Mouse (Mus musculus): Measurements from ENCODE around the gene AL732309.1. TPM values are rescaled to one million over a fixed set of nuclear protein-coding genes. Genes with fewer than 3 reads are reported as not detected.
A peak's percentile ranks its signal among the peaks of the same experiment; 100 is the strongest.

AL732309.1 gene
- polyA plus RNA-seq, 1 experiment from 2014 or later = 5.1 TPM

DNA sequence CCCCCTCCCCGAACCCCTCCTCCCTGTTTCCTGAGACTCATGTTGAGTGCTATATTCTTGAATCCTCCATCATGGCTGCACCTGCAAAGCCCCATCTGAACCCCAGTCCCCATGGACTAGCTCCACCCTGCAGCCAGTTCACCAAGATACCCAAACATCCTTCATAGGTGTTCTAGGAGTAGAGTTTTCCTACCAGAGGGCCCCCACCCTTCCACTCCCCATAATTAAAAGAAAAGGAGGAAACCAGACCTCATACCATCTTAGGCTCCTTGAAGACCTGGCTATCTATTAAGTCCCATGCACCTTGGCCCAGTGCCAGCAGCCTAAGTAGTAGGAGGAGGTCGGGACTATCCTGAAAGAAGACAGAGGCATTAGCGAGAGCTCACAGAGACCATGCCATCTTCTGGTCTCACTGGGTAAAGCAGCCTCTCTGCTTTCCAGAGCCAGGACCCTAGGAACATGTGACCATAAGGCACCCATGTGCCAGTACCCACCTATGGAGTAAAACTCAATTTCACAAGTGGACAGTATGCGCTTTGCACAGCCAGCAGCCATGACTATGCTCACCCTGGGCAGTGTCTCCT is 42.9 kb downstream of the AL732309.1 start:
- Histone ChIP-seq H3K27ac (replicated peaks; ENCODE audit: low read depth, low read length) (no peak overlapping the region), H3K36me3 (ENCODE audit: control insufficient read depth, insufficient read depth, low read length) (peaks cover 93% of the 10 kb centered on the region), H3K4me1 (ENCODE audit: control insufficient read depth, insufficient read depth, low read length) (0 out of 2 replicates have a peak, but pooled peaks cover 6% of the 10 kb centered on the region), H3K27me3 (ENCODE audit: control insufficient read depth, insufficient read depth, low read length) (no peaks in the 10 kb centered on the region), H3K4me2 (ENCODE audit: low read length) (no peak overlapping the region), H3K9ac (replicated peaks; ENCODE audit: low read length) (no peak overlapping the region), H3K9me3 (ENCODE audit: control insufficient read depth, low read length) (no peaks in the 10 kb centered on the region), H3K4me3 (replicated peaks; ENCODE audit: low read depth, low read length) (no peak overlapping the region)
- 61% methylated on average over 4 of the region's 4 CpGs for WGBS
- DNase-seq = peak; percentile 24
- no peak for ATAC-seq (ENCODE audit: low FRiP score, low TSS enrichment)

DNA sequence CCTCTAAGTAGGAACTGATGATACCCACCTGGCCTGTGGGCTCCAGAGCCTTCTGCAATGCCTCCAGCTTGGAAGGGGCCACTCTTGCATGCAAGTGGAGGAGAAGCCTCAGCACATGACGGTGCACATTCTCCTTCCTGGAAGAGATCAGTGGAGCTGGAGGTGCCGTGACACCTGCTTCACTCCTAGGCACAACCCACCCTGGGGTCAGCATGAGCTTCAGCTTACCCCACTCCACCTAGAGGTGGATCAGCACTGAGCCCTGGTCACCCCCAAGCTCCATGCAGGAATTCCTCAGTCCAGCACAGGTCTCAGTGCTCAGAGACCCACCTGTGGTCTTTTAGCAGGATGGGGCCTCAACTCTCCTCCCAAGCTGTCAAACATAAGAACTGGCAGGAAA is 46.0 kb downstream of the AL732309.1 start:
- no peaks in the 10 kb centered on the region for H3K4me1 ChIP-seq (ENCODE audit: control insufficient read depth, insufficient read depth, low read length)
- H3K4me2 ChIP-seq (ENCODE audit: low read length) = no peak overlapping the region
- H3K27ac ChIP-seq (replicated peaks; ENCODE audit: low read depth, low read length) = no peak overlapping the region
- ATAC-seq (ENCODE audit: low FRiP score, low TSS enrichment) (no peak), DNase-seq (no peak)
- no peak overlapping the region for H3K4me3 ChIP-seq (replicated peaks; ENCODE audit: low read depth, low read length)
- no peak overlapping the region for H3K9ac ChIP-seq (replicated peaks; ENCODE audit: low read length)
- H3K27me3 ChIP-seq (ENCODE audit: control insufficient read depth, insufficient read depth, low read length) = peaks cover 13% of the 10 kb centered on the region
- WGBS = 91% methylated on average over 2 of the region's 2 CpGs
- no peaks in the 10 kb centered on the region for H3K9me3 ChIP-seq (ENCODE audit: control insufficient read depth, low read length)
- H3K36me3 ChIP-seq (ENCODE audit: control insufficient read depth, insufficient read depth, low read length) = peaks cover 76% of the 10 kb centered on the region

- Histone ChIP-seq H3K9ac (replicated peaks; ENCODE audit: low read length) (no peak overlapping the region), H3K4me1 (ENCODE audit: control insufficient read depth, insufficient read depth, low read length) (no peaks in the 10 kb centered on the region), H3K27ac (replicated peaks; ENCODE audit: low read depth, low read length) (no peak overlapping the region), H3K9me3 (ENCODE audit: control insufficient read depth, low read length) (no peaks in the 10 kb centered on the region), H3K4me2 (ENCODE audit: low read length) (no peak overlapping the region), H3K27me3 (ENCODE audit: control insufficient read depth, insufficient read depth, low read length) (peaks cover 20% of the 10 kb centered on the region), H3K36me3 (ENCODE audit: control insufficient read depth, insufficient read depth, low read length) (peaks cover 49% of the 10 kb centered on the region), H3K4me3 (replicated peaks; ENCODE audit: low read depth, low read length) (no peak overlapping the region)
- no peak for DNase-seq
- ATAC-seq (ENCODE audit: low FRiP score, low TSS enrichment) = no peak
Observed at GRCm38 (mm10) chr2:25197946-25198345, 48.7 kb downstream of the AL732309.1 start.

- no peak overlapping the region for H3K9ac ChIP-seq (replicated peaks; ENCODE audit: low read length)
- no peak overlapping the region for H3K27ac ChIP-seq (replicated peaks; ENCODE audit: low read depth, low read length)
- no peak for DNase-seq
- no peak overlapping the region for H3K4me2 ChIP-seq (ENCODE audit: low read length)
- no peaks in the 10 kb centered on the region for H3K4me1 ChIP-seq (ENCODE audit: control insufficient read depth, insufficient read depth, low read length)
- peaks cover 41% of the 10 kb centered on the region for H3K36me3 ChIP-seq (ENCODE audit: control insufficient read depth, insufficient read depth, low read length)
- H3K4me3 ChIP-seq (replicated peaks; ENCODE audit: low read depth, low read length) = no peak overlapping the region
- WGBS = 32% methylated on average over 2 of the region's 2 CpGs
- no peak for ATAC-seq (ENCODE audit: low FRiP score, low TSS enrichment)
- H3K27me3 ChIP-seq (ENCODE audit: control insufficient read depth, insufficient read depth, low read length) = peaks cover 20% of the 10 kb centered on the region
- no peaks in the 10 kb centered on the region for H3K9me3 ChIP-seq (ENCODE audit: control insufficient read depth, low read length)
Observed at GRCm38 (mm10) chr2:25197191-25197590, 49.5 kb downstream of the AL732309.1 start.

- no peaks in the 10 kb centered on the region for H3K4me1 ChIP-seq (ENCODE audit: control insufficient read depth, insufficient read depth, low read length)
- DNase-seq (no peak), ATAC-seq (ENCODE audit: low FRiP score, low TSS enrichment) (no peak)
- 15% methylated on average over 8 of the region's 8 CpGs for WGBS
- H3K36me3 ChIP-seq (ENCODE audit: control insufficient read depth, insufficient read depth, low read length) = peaks cover 33% of the 10 kb centered on the region
- H3K4me2 ChIP-seq (ENCODE audit: low read length) = 0 out of 2 replicates have a peak within 1 kb of the TSS, but pooled peaks have one; percentile 4
- peaks cover 20% of the 10 kb centered on the region for H3K27me3 ChIP-seq (ENCODE audit: control insufficient read depth, insufficient read depth, low read length)
- no peak within 1 kb of the TSS for H3K27ac ChIP-seq (replicated peaks; ENCODE audit: low read depth, low read length)
- H3K9me3 ChIP-seq (ENCODE audit: control insufficient read depth, low read length) = no peaks in the 10 kb centered on the region
- H3K9ac ChIP-seq (replicated peaks; ENCODE audit: low read length) = no peak within 1 kb of the TSS
- 0 out of 2 replicates have a peak within 1 kb of the TSS, but pooled peaks have one; percentile 5 for H3K4me3 ChIP-seq (replicated peaks; ENCODE audit: low read depth, low read length)
Observed at GRCm38 (mm10) chr2:25196172-25196954, 50.3 kb downstream of the AL732309.1 start, which contains the start of gene Tor4a. TSS of gene Tor4a (minus strand) at chr2:25196886.

- WGBS = 20% methylated on average over 55 of the region's 55 CpGs
- H3K36me3 ChIP-seq (ENCODE audit: control insufficient read depth, insufficient read depth, low read length) = peaks cover 24% of the 10 kb centered on the region
- DNase-seq (no peak), ATAC-seq (ENCODE audit: low FRiP score, low TSS enrichment) (no peak)
- H3K27me3 ChIP-seq (ENCODE audit: control insufficient read depth, insufficient read depth, low read length) = peaks cover 20% of the 10 kb centered on the region
- H3K4me1 ChIP-seq (ENCODE audit: control insufficient read depth, insufficient read depth, low read length) = no peaks in the 10 kb centered on the region
- H3K9ac ChIP-seq (replicated peaks; ENCODE audit: low read length) = no peak overlapping the region
- H3K27ac ChIP-seq (replicated peaks; ENCODE audit: low read depth, low read length) = no peak overlapping the region
- H3K4me3 ChIP-seq (replicated peaks; ENCODE audit: low read depth, low read length) = 0 out of 2 replicates have a peak overlapping the region, but pooled peaks have one; percentile 5
- H3K4me2 ChIP-seq (ENCODE audit: low read length) = 0 out of 2 replicates have a peak overlapping the region, but pooled peaks have one; percentile 4
- no peaks in the 10 kb centered on the region for H3K9me3 ChIP-seq (ENCODE audit: control insufficient read depth, low read length)
Observed at GRCm38 (mm10) chr2:25195211-25196156, 51.2 kb downstream of the AL732309.1 start.

Other genes starting within 250 kb of the AL732309.1 start
- 99.3 and 125 TPM in 2 replicates for gene Nsmf, start 192.5 kb downstream of the AL732309.1 start, polyA plus RNA-seq (2014; fragmentation: Nextera tagmentation; extraction: Ambion mirVana)
- gene Entpd8, start 166.6 kb downstream of the AL732309.1 start, polyA plus RNA-seq (2014; fragmentation: Nextera tagmentation; extraction: Ambion mirVana) = not detected in 2 replicates
- gene Noxa1, start 151.7 kb downstream of the AL732309.1 start, polyA plus RNA-seq (2014; fragmentation: Nextera tagmentation; extraction: Ambion mirVana) = not detected in 2 replicates
- gene Nrarp, start 66.1 kb downstream of the AL732309.1 start, polyA plus RNA-seq (2014; fragmentation: Nextera tagmentation; extraction: Ambion mirVana) = 13.0 and 20.8 TPM in 2 replicates
- 0.66 and 1.1 TPM in 2 replicates for gene Tor4a, start 50.0 kb downstream of the AL732309.1 start, polyA plus RNA-seq (2014; fragmentation: Nextera tagmentation; extraction: Ambion mirVana)
- gene Nelfb, start 35.4 kb downstream of the AL732309.1 start, polyA plus RNA-seq (2014; fragmentation: Nextera tagmentation; extraction: Ambion mirVana) = 82.6 and 98.7 TPM in 2 replicates
- 0.16 TPM in 1 of 2 replicates, not detected in the other for gene Stpg3, start 32.2 kb downstream of the AL732309.1 start, polyA plus RNA-seq (2014; fragmentation: Nextera tagmentation; extraction: Ambion mirVana)
- gene Fam166a, start 28.1 kb downstream of the AL732309.1 start, polyA plus RNA-seq (2014; fragmentation: Nextera tagmentation; extraction: Ambion mirVana) = not detected in 2 replicates
- 319 and 339 TPM in 2 replicates for gene Tubb4b, start 22.2 kb downstream of the AL732309.1 start, polyA plus RNA-seq (2014; fragmentation: Nextera tagmentation; extraction: Ambion mirVana)
- not detected in 2 replicates for gene Slc34a3, start 12.5 kb downstream of the AL732309.1 start, polyA plus RNA-seq (2014; fragmentation: Nextera tagmentation; extraction: Ambion mirVana)
- not detected in 2 replicates for gene Rnf224, start 10.1 kb downstream of the AL732309.1 start, polyA plus RNA-seq (2014; fragmentation: Nextera tagmentation; extraction: Ambion mirVana)
- 138 and 147 TPM in 2 replicates for gene Rnf208, start 4.6 kb downstream of the AL732309.1 start, polyA plus RNA-seq (2014; fragmentation: Nextera tagmentation; extraction: Ambion mirVana)
- not detected in 2 replicates for gene Cysrt1, start 4.4 kb downstream of the AL732309.1 start, polyA plus RNA-seq (2014; fragmentation: Nextera tagmentation; extraction: Ambion mirVana)
- 11.3 and 12.9 TPM in 2 replicates for gene Tmem203, start 8.6 kb upstream of the AL732309.1 start, polyA plus RNA-seq (2014; fragmentation: Nextera tagmentation; extraction: Ambion mirVana)
- gene Tprn, start 15.8 kb upstream of the AL732309.1 start, polyA plus RNA-seq (2014; fragmentation: Nextera tagmentation; extraction: Ambion mirVana) = 13.1 and 13.3 TPM in 2 replicates
- 196 TPM in 2 replicates for gene Ssna1, start 25.6 kb upstream of the AL732309.1 start, polyA plus RNA-seq (2014; fragmentation: Nextera tagmentation; extraction: Ambion mirVana)
- gene Anapc2, start 25.6 kb upstream of the AL732309.1 start, polyA plus RNA-seq (2014; fragmentation: Nextera tagmentation; extraction: Ambion mirVana) = 112 and 117 TPM in 2 replicates
- not detected in 2 replicates for gene Tmem210, start 41.3 kb upstream of the AL732309.1 start, polyA plus RNA-seq (2014; fragmentation: Nextera tagmentation; extraction: Ambion mirVana)
- 0.30 TPM in 1 of 2 replicates, not detected in the other for gene Lrrc26, start 43.1 kb upstream of the AL732309.1 start, polyA plus RNA-seq (2014; fragmentation: Nextera tagmentation; extraction: Ambion mirVana)
- 40.5 and 41.3 TPM in 2 replicates for gene Grin1, start 72.3 kb upstream of the AL732309.1 start, polyA plus RNA-seq (2014; fragmentation: Nextera tagmentation; extraction: Ambion mirVana)
- 71.2 and 78.7 TPM in 2 replicates for gene Man1b1, start 85.5 kb upstream of the AL732309.1 start, polyA plus RNA-seq (2014; fragmentation: Nextera tagmentation; extraction: Ambion mirVana)
- gene Dpp7, start 109.5 kb upstream of the AL732309.1 start, polyA plus RNA-seq (2014; fragmentation: Nextera tagmentation; extraction: Ambion mirVana) = 19.2 and 19.8 TPM in 2 replicates
- 2.6 and 5.3 TPM in 2 replicates for gene Uap1l1, start 118.8 kb upstream of the AL732309.1 start, polyA plus RNA-seq (2014; fragmentation: Nextera tagmentation; extraction: Ambion mirVana)
- gene Sapcd2, start 125.5 kb upstream of the AL732309.1 start, polyA plus RNA-seq (2014; fragmentation: Nextera tagmentation; extraction: Ambion mirVana) = 13.0 and 15.4 TPM in 2 replicates
- 2.0 and 2.1 TPM in 2 replicates for gene Entpd2, start 149.0 kb upstream of the AL732309.1 start, polyA plus RNA-seq (2014; fragmentation: Nextera tagmentation; extraction: Ambion mirVana)
- gene Npdc1, start 152.5 kb upstream of the AL732309.1 start, polyA plus RNA-seq (2014; fragmentation: Nextera tagmentation; extraction: Ambion mirVana) = 374 and 422 TPM in 2 replicates
- 0.17 and 0.26 TPM in 2 replicates for gene Fut7, start 176.4 kb upstream of the AL732309.1 start, polyA plus RNA-seq (2014; fragmentation: Nextera tagmentation; extraction: Ambion mirVana)
- 16.9 and 17.7 TPM in 2 replicates for gene Abca2, start 181.8 kb upstream of the AL732309.1 start, polyA plus RNA-seq (2014; fragmentation: Nextera tagmentation; extraction: Ambion mirVana)
- gene Clic3, start 210.0 kb upstream of the AL732309.1 start, polyA plus RNA-seq (2014; fragmentation: Nextera tagmentation; extraction: Ambion mirVana) = 1.7 and 1.9 TPM in 2 replicates
- 95.4 and 126 TPM in 2 replicates for gene Paxx, start 214.2 kb upstream of the AL732309.1 start, polyA plus RNA-seq (2014; fragmentation: Nextera tagmentation; extraction: Ambion mirVana)
- gene Ptgds, start 223.2 kb upstream of the AL732309.1 start, polyA plus RNA-seq (2014; fragmentation: Nextera tagmentation; extraction: Ambion mirVana) = 3.7 and 71.9 TPM in 2 replicates
- not detected in 2 replicates for gene Lcn12, start 247.0 kb upstream of the AL732309.1 start, polyA plus RNA-seq (2014; fragmentation: Nextera tagmentation; extraction: Ambion mirVana)